ENCODE assay signal across 27 mouse cellular contexts in genomic region chr1:164960610-164961009, GRCm38 (mm10). TPM values are rescaled to one million over a fixed set of nuclear protein-coding genes. Genes with fewer than 3 reads are reported as not detected.
DNase-seq lines count a peak whose midpoint lies in the region; ATAC-seq lines count a peak whose summit lies in the region.
"Had no signal": no experiment of that assay in that cellular context is flagged by ENCODE, and none has a peak within 500 bp of the region (broad histone marks: within the 10 kb centered on the region; RNA-seq: fewer than 3 reads in every experiment).

No protein-coding gene starts in this region.

- no peaks in the 10 kb centered on the region for H3K9me3 ChIP-seq in megakaryocyte, embryonic 14.5 days
- H3K9me3 ChIP-seq: forebrain, embryonic 13.5 days; heart, embryonic 12.5 days; kidney, embryonic 15.5 days; limb, embryonic 15.5 days; liver, embryonic 15.5 days; neural tube, embryonic 12.5 days had no signal

- no peaks in the 10 kb centered on the region for H3K36me3 ChIP-seq in megakaryocyte, embryonic 14.5 days (replicated peaks; ENCODE audit: low read length)
- H3K36me3 ChIP-seq: heart, embryonic 12.5 days; kidney, embryonic 15.5 days; limb, embryonic 15.5 days; liver, embryonic 15.5 days; neural tube, embryonic 12.5 days had no signal

- peaks cover 36% of the 10 kb centered on the region for H3K4me1 ChIP-seq in megakaryocyte, embryonic 14.5 days
- H3K4me1 ChIP-seq: kidney, embryonic 15.5 days; limb, embryonic 15.5 days; liver, embryonic 15.5 days; neural tube, embryonic 12.5 days had no signal

- peak; percentile 33 for ATAC-seq in inflammation-experienced regulatory T-cells, adult 6 months
- ATAC-seq: forebrain, embryonic 13.5 days had no signal

- peak; percentile 21 for DNase-seq in thymus, postnatal 0 days (ENCODE audit: low spot score)
- no peak for DNase-seq in thymus, postnatal 36 days
- DNase-seq in left cerebral cortex, adult 8-10 months (ENCODE audit: low spot score in 2 of 2): no peak
- DNase-seq in left cerebral cortex, adult 11 months (ENCODE audit: low spot score): no peak
- DNase-seq in frontal cortex, adult 2 months (ENCODE audit: extremely low spot score in 1 of 2, low spot score in 1 of 2): no peak
- no peak for DNase-seq in heart, adult 9 months (ENCODE audit: low spot score in 2 of 2)
- DNase-seq: adrenal gland, postnatal 25 days; cerebellum, adult 9-10 months; heart, adult 11 months; heart, postnatal 10 days; layer of hippocampus, adult 9-11 months; left cerebral cortex, postnatal 4 days; midbrain, embryonic 14.5 days; retina, postnatal 1 day had no signal

- peak overlapping the region; percentile 50 for H3K4me3 ChIP-seq in megakaryocyte, embryonic 14.5 days (replicated peaks)
- H3K4me3 ChIP-seq: forebrain, embryonic 13.5 days; heart, embryonic 12.5 days; kidney, embryonic 15.5 days; left cerebral cortex, adult 2 months; limb, embryonic 15.5 days; liver, embryonic 15.5 days; neural tube, embryonic 12.5 days had no signal

- no peaks in the 10 kb centered on the region for H3K27me3 ChIP-seq in megakaryocyte, embryonic 14.5 days (replicated peaks)
- H3K27me3 ChIP-seq: forebrain, embryonic 13.5 days; heart, embryonic 12.5 days; kidney, embryonic 15.5 days; limb, embryonic 15.5 days; liver, embryonic 15.5 days; neural tube, embryonic 12.5 days had no signal

RNA-seq across cellular contexts. Expression of gene Xcl1, which starts 25.3 kb away (rescaled TPM):
- polyA plus RNA-seq in thymus, postnatal 0 days (2015; fragmentation: Nextera tagmentation; extraction: Ambion mirVana): 26.4 and 28.4 TPM in 2 replicates
- 100 to 1,000 TPM in 1 of 3 experiments, 10 to 100 TPM in 1, 1 to 10 TPM in 1; 9.6 to 126 (median 11.3) TPM for polyA plus RNA-seq in inflammation-experienced regulatory T-cells, adult 6 months (2017; shearing (Covaris generic))
- polyA plus RNA-seq in megakaryocyte, embryonic 14.5 days (2012; ENCODE audit: insufficient read depth, low replicate concordance): not detected in 2 replicates
- not detected for total RNA-seq in left cerebral cortex, adult 8-10 months (2022)
- polyA plus RNA-seq in frontal cortex, adult 2 months (2012; rRNA removed): not detected in 2 replicates
- total RNA-seq: adrenal gland, postnatal 25 days; gastrocnemius, adult 8-10 months; heart, postnatal 10 days; left cerebral cortex, adult 2 months; left cerebral cortex, postnatal 4 days had no signal
- polyA plus RNA-seq: embryonic facial prominence, embryonic 14.5 days; forebrain, embryonic 13.5 days; heart, embryonic 12.5 days; hindbrain, embryonic 11.5 days; kidney, embryonic 15.5 days; limb, embryonic 15.5 days; liver, embryonic 15.5 days; midbrain, embryonic 14.5 days; neural tube, embryonic 12.5 days; stomach, embryonic 14.5 days had no signal
